Mouse (Mus musculus): ENCODE measurements around the gene Lsm6. TPM values are rescaled to one million over a fixed set of nuclear protein-coding genes. Genes with fewer than 3 reads are reported as not detected.

The Lsm6 gene
- 58.9 and 62.1 TPM in 2 replicates for polyA plus RNA-seq (2012; rRNA removed)

DNA sequence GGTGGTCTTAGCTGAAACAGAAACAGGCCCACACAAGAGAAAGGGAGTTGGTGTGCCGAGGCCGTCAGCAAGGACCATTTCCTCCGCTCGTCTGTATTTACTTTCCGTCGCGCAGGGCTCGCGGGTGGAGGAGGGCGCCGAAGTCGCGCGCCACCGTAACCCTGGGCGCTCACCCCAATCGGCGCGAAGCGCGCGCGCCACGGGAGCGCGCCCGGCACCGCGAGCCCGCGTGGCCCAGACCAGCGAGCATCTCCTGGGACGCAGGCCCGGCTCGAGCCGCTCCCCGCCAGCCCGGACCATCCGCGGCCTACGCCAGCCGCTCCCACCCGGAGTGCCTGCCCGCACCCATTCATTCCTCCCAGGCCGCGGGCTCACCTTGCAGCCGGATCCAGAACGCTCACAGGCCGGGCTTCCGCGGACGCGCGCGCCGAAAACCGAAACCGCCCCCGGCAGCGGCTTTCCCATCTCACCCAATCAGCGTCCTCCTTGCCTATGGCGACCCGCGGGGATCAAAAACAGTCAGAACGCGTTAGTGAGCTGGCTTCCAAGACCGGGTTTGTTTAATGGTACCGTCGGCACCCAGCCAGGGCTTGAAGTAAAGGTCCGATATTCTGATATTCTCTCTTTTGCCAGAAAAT, at the start of gene Lsm6:
Lsm6 (minus strand) TSS at position 468 of the 638 bp plus-strand sequence.
- H3K27ac ChIP-seq (ENCODE audit: insufficient read depth, low read length): peak within 1 kb of the TSS; percentile 97
- peaks cover 3% of the 10 kb centered on the region; the same call in 1 of the 2 replicates for H3K4me1 ChIP-seq (ENCODE audit: control insufficient read depth, insufficient read depth, low read length)
- peak within 1 kb of the TSS; percentile 80 for H3K4me3 ChIP-seq (ENCODE audit: insufficient read depth, low read length)
- TF ChIP-seq POLR2A (IDR thresholded peaks at IDR 0.05; ENCODE audit: extremely low read depth, insufficient read depth, low read length) (peak; percentile 35; the same call in 1 of the 2 replicates), CTCF (IDR thresholded peaks at IDR 0.05; ENCODE audit: extremely low read depth, insufficient read depth, low read length) (no peak)

DNA sequence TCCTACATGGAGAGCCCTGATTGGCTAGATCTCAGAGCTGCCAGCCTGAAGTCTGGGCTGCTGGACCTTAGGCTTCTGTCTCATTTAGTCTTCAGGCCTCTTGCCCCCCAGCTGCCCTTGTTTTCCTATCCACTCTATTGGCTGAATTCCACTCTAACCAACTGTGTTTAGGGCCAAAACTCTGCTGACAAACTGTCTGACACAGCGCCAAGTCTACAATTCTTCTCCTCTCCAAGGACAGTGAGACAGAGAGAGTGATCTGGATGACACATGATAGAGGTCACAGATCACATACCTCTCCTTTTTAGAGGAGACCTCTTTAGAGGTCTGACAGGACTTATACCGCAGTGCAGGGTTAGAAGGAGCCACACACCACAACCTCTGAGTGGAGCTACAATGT, 46.1 kb upstream of the Lsm6 start:
- Histone ChIP-seq H3K4me3 (ENCODE audit: insufficient read depth, low read length) (no peak overlapping the region), H3K27ac (ENCODE audit: insufficient read depth, low read length) (no peak overlapping the region), H3K4me1 (ENCODE audit: control insufficient read depth, insufficient read depth, low read length) (no peaks in the 10 kb centered on the region)
- TF ChIP-seq POLR2A (IDR thresholded peaks at IDR 0.05; ENCODE audit: extremely low read depth, insufficient read depth, low read length) (no peak), CTCF (IDR thresholded peaks at IDR 0.05; ENCODE audit: extremely low read depth, insufficient read depth, low read length) (no peak)

DNA sequence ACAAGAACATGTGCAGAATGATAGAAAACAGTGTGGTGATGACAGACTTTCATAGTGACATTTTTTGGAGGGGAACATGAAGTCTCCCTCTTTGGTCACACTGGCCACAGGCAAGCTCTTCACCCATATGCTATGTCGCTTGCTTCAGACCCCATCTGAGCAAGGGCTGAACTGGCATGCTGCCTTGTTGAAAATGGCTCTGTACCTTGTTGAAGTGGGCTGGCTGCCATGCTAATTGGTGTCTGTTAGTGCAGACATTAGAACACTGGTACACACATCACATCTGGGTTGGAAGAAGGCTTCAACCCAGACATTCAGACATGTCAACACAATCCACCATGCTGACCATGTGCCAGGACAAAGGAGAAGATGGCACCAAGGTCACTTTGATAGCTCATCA, 42.1 kb upstream of the Lsm6 start:
- Histone ChIP-seq H3K27ac (ENCODE audit: insufficient read depth, low read length) (no peak overlapping the region), H3K4me1 (ENCODE audit: control insufficient read depth, insufficient read depth, low read length) (no peaks in the 10 kb centered on the region), H3K4me3 (ENCODE audit: insufficient read depth, low read length) (no peak overlapping the region)
- TF ChIP-seq POLR2A (IDR thresholded peaks at IDR 0.05; ENCODE audit: extremely low read depth, insufficient read depth, low read length): no peak
- no peak for TF ChIP-seq CTCF (IDR thresholded peaks at IDR 0.05; ENCODE audit: extremely low read depth, insufficient read depth, low read length)

DNA sequence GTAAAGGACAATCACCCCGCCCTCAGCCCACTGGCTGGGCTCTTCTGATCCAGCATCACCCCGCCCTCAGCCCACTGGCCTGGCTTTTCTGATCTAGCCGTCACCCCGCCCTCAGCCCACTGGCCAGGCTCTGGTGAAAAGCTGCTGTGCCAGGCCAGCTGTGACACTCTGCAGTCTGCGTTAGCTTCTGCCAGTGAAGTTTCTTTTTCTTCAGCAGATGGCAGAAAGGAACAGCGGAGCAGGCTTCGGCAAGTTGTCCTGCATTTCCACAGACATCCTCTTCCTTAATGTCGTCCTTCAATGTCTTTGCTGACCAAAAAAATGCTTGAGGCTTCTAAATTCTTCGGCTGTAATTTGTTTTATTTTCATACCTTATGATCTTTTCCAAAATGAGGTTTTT, 41.1 kb upstream of the Lsm6 start:
- TF ChIP-seq POLR2A (IDR thresholded peaks at IDR 0.05; ENCODE audit: extremely low read depth, insufficient read depth, low read length) (no peak), CTCF (IDR thresholded peaks at IDR 0.05; ENCODE audit: extremely low read depth, insufficient read depth, low read length) (peak; percentile 9; the same call in 1 of the 2 replicates)
- H3K4me1 ChIP-seq (ENCODE audit: control insufficient read depth, insufficient read depth, low read length): no peaks in the 10 kb centered on the region
- H3K4me3 ChIP-seq (ENCODE audit: insufficient read depth, low read length): no peak overlapping the region
- H3K27ac ChIP-seq (ENCODE audit: insufficient read depth, low read length): no peak overlapping the region

DNA sequence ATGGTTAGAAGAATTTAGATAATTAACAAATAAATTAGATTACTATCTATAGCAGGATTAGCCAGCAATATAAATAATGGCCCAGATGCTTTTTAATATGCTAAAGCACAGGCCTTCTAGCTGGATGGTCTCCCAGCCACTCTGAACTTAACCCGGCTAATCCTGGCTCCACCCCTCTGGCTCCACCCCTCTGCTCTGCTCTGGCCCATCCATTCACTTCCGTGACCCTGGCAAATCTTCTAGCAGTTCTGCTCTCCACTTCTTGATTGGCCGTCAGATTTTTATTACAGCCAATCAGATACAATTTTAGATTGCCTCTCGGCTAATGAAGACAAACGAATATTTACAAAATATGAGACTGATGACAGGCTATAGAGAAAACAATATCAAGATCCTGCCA, 39.8 kb upstream of the Lsm6 start:
- no peak overlapping the region for H3K4me3 ChIP-seq (ENCODE audit: insufficient read depth, low read length)
- no peaks in the 10 kb centered on the region for H3K4me1 ChIP-seq (ENCODE audit: control insufficient read depth, insufficient read depth, low read length)
- H3K27ac ChIP-seq (ENCODE audit: insufficient read depth, low read length): no peak overlapping the region
- TF ChIP-seq CTCF (IDR thresholded peaks at IDR 0.05; ENCODE audit: extremely low read depth, insufficient read depth, low read length) (no peak), POLR2A (IDR thresholded peaks at IDR 0.05; ENCODE audit: extremely low read depth, insufficient read depth, low read length) (no peak)

DNA sequence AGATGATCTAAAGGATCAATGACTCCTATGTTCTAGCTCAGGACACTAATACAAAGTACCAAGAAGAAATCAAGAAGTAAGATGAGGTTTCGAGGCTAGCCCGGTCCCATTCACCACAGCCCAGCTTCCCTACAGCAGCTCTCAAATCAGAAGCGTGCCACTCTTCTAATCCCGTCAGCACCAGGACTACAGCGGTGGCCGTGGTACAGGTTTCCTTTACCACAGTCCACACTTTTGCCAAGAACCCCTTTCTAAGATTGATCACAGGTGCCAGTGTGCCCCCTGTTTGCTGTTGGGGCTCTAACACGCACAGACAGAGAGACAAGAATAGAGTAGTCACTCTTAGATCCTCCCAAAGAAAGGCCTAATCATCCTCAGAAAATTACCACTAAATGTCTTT, 36.5 kb upstream of the Lsm6 start:
- no peak overlapping the region for H3K27ac ChIP-seq (ENCODE audit: insufficient read depth, low read length)
- no peak overlapping the region for H3K4me3 ChIP-seq (ENCODE audit: insufficient read depth, low read length)
- H3K4me1 ChIP-seq (ENCODE audit: control insufficient read depth, insufficient read depth, low read length): no peaks in the 10 kb centered on the region
- TF ChIP-seq POLR2A (IDR thresholded peaks at IDR 0.05; ENCODE audit: extremely low read depth, insufficient read depth, low read length) (no peak), CTCF (IDR thresholded peaks at IDR 0.05; ENCODE audit: extremely low read depth, insufficient read depth, low read length) (no peak)

DNA sequence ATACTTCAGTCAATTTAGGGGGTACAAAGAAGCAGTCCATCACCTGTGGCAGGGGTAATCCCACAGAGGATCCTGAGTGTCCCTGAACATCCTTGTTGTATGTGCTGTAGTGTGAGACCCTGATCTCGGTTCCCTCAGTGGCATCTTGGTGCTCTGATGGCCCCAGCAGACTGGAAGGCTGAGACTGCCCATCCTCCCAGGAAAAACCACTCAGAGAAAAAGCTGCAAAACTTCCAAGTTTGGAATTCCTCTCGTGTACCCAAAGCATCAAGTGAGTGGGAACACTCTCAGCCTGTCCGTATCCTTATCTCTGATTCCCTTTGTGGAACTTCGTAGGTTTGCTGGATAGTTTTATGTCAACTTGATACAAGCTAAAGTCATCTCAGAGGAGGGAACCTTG, 31.3 kb upstream of the Lsm6 start:
- no peak overlapping the region for H3K27ac ChIP-seq (ENCODE audit: insufficient read depth, low read length)
- H3K4me3 ChIP-seq (ENCODE audit: insufficient read depth, low read length): no peak overlapping the region
- no peaks in the 10 kb centered on the region for H3K4me1 ChIP-seq (ENCODE audit: control insufficient read depth, insufficient read depth, low read length)
- TF ChIP-seq POLR2A (IDR thresholded peaks at IDR 0.05; ENCODE audit: extremely low read depth, insufficient read depth, low read length): no peak
- no peak for TF ChIP-seq CTCF (IDR thresholded peaks at IDR 0.05; ENCODE audit: extremely low read depth, insufficient read depth, low read length)

DNA sequence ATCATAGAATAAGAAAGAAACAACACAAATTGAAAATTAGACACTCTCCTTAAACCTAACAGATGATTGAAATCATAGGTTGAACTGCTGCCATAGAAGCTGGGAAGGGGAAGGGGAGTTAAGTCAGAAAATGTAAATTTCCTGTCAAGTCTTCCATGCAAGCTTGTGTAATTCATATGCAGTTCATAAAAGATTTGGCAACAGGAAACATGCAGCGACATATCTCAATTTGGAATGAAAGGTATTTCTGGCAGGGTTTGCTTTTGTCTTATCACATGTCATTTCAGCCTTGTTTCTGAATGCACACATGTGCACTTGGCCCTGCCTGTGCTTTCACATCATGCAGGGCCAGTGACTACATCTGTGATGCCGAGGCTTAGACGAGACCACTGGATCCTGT, 26.3 kb upstream of the Lsm6 start:
- H3K27ac ChIP-seq (ENCODE audit: insufficient read depth, low read length): no peak overlapping the region
- no peaks in the 10 kb centered on the region for H3K4me1 ChIP-seq (ENCODE audit: control insufficient read depth, insufficient read depth, low read length)
- no peak overlapping the region for H3K4me3 ChIP-seq (ENCODE audit: insufficient read depth, low read length)
- TF ChIP-seq CTCF (IDR thresholded peaks at IDR 0.05; ENCODE audit: extremely low read depth, insufficient read depth, low read length) (no peak), POLR2A (IDR thresholded peaks at IDR 0.05; ENCODE audit: extremely low read depth, insufficient read depth, low read length) (no peak)

DNA sequence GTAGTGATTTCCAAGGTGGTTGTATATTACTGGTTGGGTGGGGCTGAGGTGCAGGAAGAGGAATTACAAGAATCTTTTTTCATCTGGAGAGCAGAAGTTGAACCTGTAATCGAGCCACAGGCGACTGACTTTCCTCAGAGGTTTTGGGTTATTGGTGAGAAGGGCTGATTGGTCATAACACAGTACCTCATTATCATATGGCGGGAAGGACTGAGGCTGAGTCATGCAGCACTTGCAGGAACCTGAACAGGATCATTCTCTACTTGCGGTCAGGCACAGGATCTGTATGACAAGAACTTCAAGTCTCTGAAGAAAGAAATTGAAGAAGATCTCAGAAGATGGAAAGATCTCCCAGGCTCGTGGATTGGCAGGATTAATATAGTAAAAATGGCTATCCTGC, 23.6 kb upstream of the Lsm6 start:
- no peak overlapping the region for H3K27ac ChIP-seq (ENCODE audit: insufficient read depth, low read length)
- no peak overlapping the region for H3K4me3 ChIP-seq (ENCODE audit: insufficient read depth, low read length)
- H3K4me1 ChIP-seq (ENCODE audit: control insufficient read depth, insufficient read depth, low read length): no peaks in the 10 kb centered on the region
- TF ChIP-seq CTCF (IDR thresholded peaks at IDR 0.05; ENCODE audit: extremely low read depth, insufficient read depth, low read length) (no peak), POLR2A (IDR thresholded peaks at IDR 0.05; ENCODE audit: extremely low read depth, insufficient read depth, low read length) (no peak)

DNA sequence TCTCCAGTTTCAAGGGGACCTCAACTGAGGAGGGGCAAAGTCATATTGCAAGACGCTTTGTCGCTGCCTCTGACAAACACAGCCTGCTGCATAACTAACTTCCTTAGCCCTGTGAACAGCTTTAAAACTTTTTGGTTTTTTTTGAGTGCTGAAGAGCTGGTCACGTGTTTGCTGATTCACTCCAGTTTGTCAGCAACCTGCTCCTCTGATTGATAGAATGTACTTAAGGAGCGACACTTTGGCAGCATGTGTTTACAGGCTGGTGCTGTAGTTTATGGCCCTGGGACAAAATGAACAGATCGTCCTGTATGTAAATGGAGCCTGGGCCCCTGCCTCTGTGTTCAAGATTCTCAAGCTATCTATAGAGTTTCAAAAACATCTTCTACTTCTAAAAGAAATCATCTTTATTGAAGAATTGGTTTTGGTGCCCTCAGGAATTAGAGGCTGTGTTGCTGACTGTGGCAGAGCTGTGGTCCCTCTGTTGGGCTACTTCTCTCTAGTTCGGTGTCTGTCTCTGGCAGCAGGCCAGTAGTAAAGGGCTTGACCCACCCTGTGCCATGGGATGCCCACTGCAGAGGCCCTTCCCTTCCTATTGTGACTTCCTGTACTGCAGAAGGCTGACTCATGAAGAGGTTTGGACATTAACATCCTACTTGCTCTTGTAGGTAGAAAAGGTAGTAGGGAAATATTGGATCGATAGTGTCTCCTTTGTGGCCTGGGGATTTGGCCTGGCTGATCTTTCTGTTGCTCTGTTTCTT, 17.9 kb upstream of the Lsm6 start:
- Histone ChIP-seq H3K27ac (ENCODE audit: insufficient read depth, low read length) (no peak overlapping the region), H3K4me1 (ENCODE audit: control insufficient read depth, insufficient read depth, low read length) (no peaks in the 10 kb centered on the region), H3K4me3 (ENCODE audit: insufficient read depth, low read length) (no peak overlapping the region)
- TF ChIP-seq POLR2A (IDR thresholded peaks at IDR 0.05; ENCODE audit: extremely low read depth, insufficient read depth, low read length): no peak
- no peak for TF ChIP-seq CTCF (IDR thresholded peaks at IDR 0.05; ENCODE audit: extremely low read depth, insufficient read depth, low read length)

Measured in cortical plate, adult 2 months (tissue).